Mouse (Mus musculus) CH12.LX (cell line): ENCODE results near the gene Cdh4. TPM values are rescaled to one million over a fixed set of nuclear protein-coding genes. Genes with fewer than 3 reads are reported as not detected.

Experiments used
- DNase-seq: peaks from one replicate; pipeline ENCODE4 v3.0.0-alpha.2; 2013; ENCODE audit errors: extremely low read depth
- H3K27ac ChIP-seq: 2 replicates; pipeline ENCODE4 v1.5.1; 2012; ENCODE audit warnings: low read depth, mild to moderate bottlenecking, control low read depth, moderate library complexity; ENCODE audit not compliant: insufficient read depth
- H3K27me3 ChIP-seq: replicated peaks from 2 replicates; pipeline ENCODE3; 2012; ENCODE audit warnings: inconsistent platforms
- H3K36me3 ChIP-seq, 2 experiments: replicated peaks in 1 of 2; 2 replicates each; pipeline versions ENCODE3 to v1.6.1; 2012; ENCODE audit warnings: inconsistent platforms in 1 of 2, low read length in 1 of 2, mild to moderate bottlenecking in 1 of 2, mixed read lengths in 1 of 2, moderate library complexity in 1 of 2; ENCODE audit not compliant: control insufficient read depth in 1 of 2, insufficient read depth in 1 of 2
- H3K4me1 ChIP-seq, 2 experiments: 2 replicates each; pipeline ENCODE4 v1.6.1; 2012; ENCODE audit warnings: inconsistent platforms in 1 of 2, moderate library complexity in 1 of 2; ENCODE audit not compliant: insufficient read depth in 2 of 2, control insufficient read depth in 1 of 2
- H3K4me2 ChIP-seq: 2 replicates; pipeline ENCODE4 v1.6.1; 2012; ENCODE audit warnings: low read depth, mild to moderate bottlenecking, control low read depth; ENCODE audit not compliant: poor library complexity, insufficient read depth, severe bottlenecking
- H3K4me3 ChIP-seq, 3 experiments: fragments of 150-350 bp in 1 of 3; sonication (generic) in 1 of 3; replicated peaks in 1 of 3; 2 replicates each; pipeline versions ENCODE3 to v1.5.1; 2011 to 2012; ENCODE audit warnings: low read depth in 2 of 3, low read length in 2 of 3, mild to moderate bottlenecking in 2 of 3, moderate library complexity in 2 of 3, control low read depth in 1 of 3, improper control_type of control experiment in 1 of 3, inconsistent platforms in 1 of 3, mixed read lengths in 1 of 3; ENCODE audit not compliant: poor library complexity in 1 of 3
- H3K79me2 ChIP-seq: replicated peaks from 2 replicates; pipeline ENCODE4 v1.6.1; 2012; ENCODE audit warnings: mild to moderate bottlenecking, moderate library complexity; ENCODE audit not compliant: control insufficient read depth, poor library complexity, insufficient read depth, severe bottlenecking; ENCODE audit errors: extremely low read depth
- H3K9ac ChIP-seq: 2 replicates; pipeline ENCODE4 v1.6.1; 2012; ENCODE audit warnings: low read depth, mild to moderate bottlenecking, control low read depth, moderate library complexity; ENCODE audit not compliant: insufficient read depth
- H3K9me3 ChIP-seq: replicated peaks from 2 replicates; pipeline ENCODE3; 2012; ENCODE audit warnings: low read length, inconsistent platforms, mixed read lengths
- BHLHE40 ChIP-seq: IDR thresholded peaks from 2 replicates; pipeline ENCODE4 v1.6.1; 2011; ENCODE audit warnings: mild to moderate bottlenecking, low read depth, low read length, improper control_type of control experiment
- CHD1 ChIP-seq: IDR thresholded peaks from 2 replicates; pipeline ENCODE4 v1.6.1; 2012; ENCODE audit warnings: low read depth, low read length, improper control_type of control experiment, inconsistent platforms
- ELF1 ChIP-seq: IDR thresholded peaks from 2 replicates; pipeline ENCODE4 v1.6.1; 2014; ENCODE audit warnings: low read depth, mild to moderate bottlenecking, inconsistent platforms, low read length, improper control_type of control experiment
- EP300 ChIP-seq: IDR thresholded peaks from 2 replicates; pipeline ENCODE4 v1.6.1; 2011; ENCODE audit warnings: low read length, improper control_type of control experiment
- ETS1 ChIP-seq: conservative IDR thresholded peaks from 2 replicates; pipeline ENCODE4 v1.6.1; 2012; ENCODE audit warnings: low read depth, mild to moderate bottlenecking, inconsistent platforms, low read length, improper control_type of control experiment, moderate library complexity
- GABPA ChIP-seq: IDR thresholded peaks from 2 replicates; pipeline ENCODE4 v1.6.1; 2012; ENCODE audit warnings: low read depth, low read length, improper control_type of control experiment, inconsistent platforms; ENCODE audit not compliant: insufficient replicate concordance
- HCFC1 ChIP-seq: IDR thresholded peaks from 2 replicates; pipeline ENCODE4 v1.6.1; 2012; ENCODE audit warnings: low read depth, mild to moderate bottlenecking, inconsistent platforms, low read length, improper control_type of control experiment
- IRF4 ChIP-seq: IDR thresholded peaks from 2 replicates; pipeline ENCODE4 v1.6.1; 2014; ENCODE audit warnings: low read depth, mild to moderate bottlenecking, inconsistent platforms, low read length, improper control_type of control experiment
- JUN ChIP-seq: IDR thresholded peaks from 2 replicates; pipeline ENCODE4 v1.6.1; 2011; ENCODE audit warnings: low read depth, mild to moderate bottlenecking, low read length, improper control_type of control experiment, moderate library complexity; ENCODE audit not compliant: insufficient read depth
- KAT2A ChIP-seq: IDR thresholded peaks from 2 replicates; pipeline ENCODE4 v1.6.1; 2012; ENCODE audit warnings: low read length, improper control_type of control experiment, inconsistent platforms; ENCODE audit not compliant: insufficient replicate concordance
- MAFK ChIP-seq: IDR thresholded peaks from 2 replicates; pipeline ENCODE4 v1.6.1; 2011; ENCODE audit warnings: low read length, improper control_type of control experiment; ENCODE audit not compliant: insufficient replicate concordance
- MXI1 ChIP-seq: IDR thresholded peaks from 2 replicates; pipeline ENCODE4 v1.6.1; 2011; ENCODE audit warnings: mild to moderate bottlenecking, low read depth, low read length, improper control_type of control experiment
- NELFE ChIP-seq: IDR thresholded peaks from 2 replicates; pipeline ENCODE4 v1.6.1; 2011; ENCODE audit warnings: low read depth, low read length, improper control_type of control experiment
- NRF1 ChIP-seq: IDR thresholded peaks from 2 replicates; pipeline ENCODE4 v1.6.1; 2014; ENCODE audit warnings: low read depth, mild to moderate bottlenecking, inconsistent platforms, low read length, improper control_type of control experiment, moderate library complexity
- PAX5 ChIP-seq: IDR thresholded peaks from 2 replicates; pipeline ENCODE4 v1.6.1; 2012; ENCODE audit warnings: low read length, inconsistent platforms, mixed read lengths
- POLR2AphosphoS2 ChIP-seq: IDR thresholded peaks from 2 replicates; pipeline ENCODE4 v1.6.1; 2011; ENCODE audit warnings: low read depth, low read length, improper control_type of control experiment
- RAD21 ChIP-seq: IDR thresholded peaks from 2 replicates; pipeline ENCODE4 v1.6.1; 2011; ENCODE audit warnings: low read depth, mild to moderate bottlenecking, low read length, improper control_type of control experiment, moderate library complexity
- RCOR1 ChIP-seq: conservative IDR thresholded peaks from 2 replicates; pipeline ENCODE4 v1.6.1; 2012; ENCODE audit warnings: low read depth, mild to moderate bottlenecking, inconsistent platforms, low read length, improper control_type of control experiment
- SIN3A ChIP-seq: IDR thresholded peaks from 2 replicates; pipeline ENCODE4 v1.6.1; 2012; ENCODE audit warnings: low read length, improper control_type of control experiment, inconsistent platforms
- SMC3 ChIP-seq: IDR thresholded peaks from 2 replicates; pipeline ENCODE4 v1.6.1; 2011; ENCODE audit warnings: low read depth, low read length, improper control_type of control experiment
- TBP ChIP-seq: conservative IDR thresholded peaks from 2 replicates; pipeline ENCODE4 v1.6.1; 2011; ENCODE audit warnings: low read depth, low read length, improper control_type of control experiment
- TCF12 ChIP-seq: IDR thresholded peaks from 2 replicates; pipeline ENCODE4 v1.6.1; 2014; ENCODE audit warnings: low read depth, mild to moderate bottlenecking, inconsistent platforms, low read length, improper control_type of control experiment
- UBTF ChIP-seq: IDR thresholded peaks from 2 replicates; pipeline ENCODE4 v1.6.1; 2012; ENCODE audit warnings: low read depth, mild to moderate bottlenecking, inconsistent platforms, low read length, improper control_type of control experiment, moderate library complexity
- USF1 ChIP-seq: IDR thresholded peaks from 2 replicates; pipeline ENCODE4 v1.6.1; 2014; ENCODE audit warnings: low read depth, mild to moderate bottlenecking, inconsistent platforms, low read length, improper control_type of control experiment
- USF2 ChIP-seq: conservative IDR thresholded peaks from 2 replicates; pipeline ENCODE4 v1.6.1; 2011; ENCODE audit warnings: low read depth, low read length, improper control_type of control experiment
- ZC3H11A ChIP-seq: IDR thresholded peaks from 2 replicates; pipeline ENCODE4 v1.6.1; 2012; ENCODE audit warnings: low read depth, mild to moderate bottlenecking, inconsistent platforms, low read length, improper control_type of control experiment
- ZKSCAN1 ChIP-seq: IDR thresholded peaks from 2 replicates; pipeline ENCODE4 v1.6.1; 2012; ENCODE audit warnings: low read depth, inconsistent platforms, low read length, improper control_type of control experiment, borderline replicate concordance
- ZMIZ1 ChIP-seq: IDR thresholded peaks from 2 replicates; pipeline ENCODE4 v1.6.1; 2012; ENCODE audit warnings: low read depth, mild to moderate bottlenecking, inconsistent platforms, low read length, improper control_type of control experiment
- dilution Hi-C: fragments of 300-500 bp; cut with MboI; formaldehyde crosslinking; loops from 2 replicates; pipeline ENCODE4 v1.14.3; 2020; ENCODE audit warnings: low sequenced_read_pairs; ENCODE audit not compliant: extremely low pct_unique_long_range_greater_than_20kb, extremely low pct_ligation_motif_present
- in situ Hi-C: fragments of 300-500 bp; cut with MboI; formaldehyde crosslinking; loops from 3 replicates; pipeline ENCODE4 v1.14.3; 2019; ENCODE audit warnings: low sequenced_read_pairs, low pct_ligation_motif_present, low pct_unique_long_range_greater_than_20kb, mixed read lengths
- polyA plus RNA-seq: library from polyadenylated mRNA; unstranded; fragments of >175 nt; gene quantifications from 2 replicates; pipeline ENCODE4 v1.2.1, GENCODE M21; 2012; ENCODE audit warnings: low read depth; ENCODE audit not compliant: insufficient read length
- total RNA-seq, 2 experiments: library from RNA; depleted of rRNA; stranded (reverse); fragments of 300-350 nt in 1 of 2; fragments of >200 nt in 1 of 2; gene quantifications; 2 replicates each; pipeline ENCODE4 v1.2.3; 2012 to 2014

Gene Cdh4
- total and polyA plus RNA-seq, 3 experiments, result not detected

DNA sequence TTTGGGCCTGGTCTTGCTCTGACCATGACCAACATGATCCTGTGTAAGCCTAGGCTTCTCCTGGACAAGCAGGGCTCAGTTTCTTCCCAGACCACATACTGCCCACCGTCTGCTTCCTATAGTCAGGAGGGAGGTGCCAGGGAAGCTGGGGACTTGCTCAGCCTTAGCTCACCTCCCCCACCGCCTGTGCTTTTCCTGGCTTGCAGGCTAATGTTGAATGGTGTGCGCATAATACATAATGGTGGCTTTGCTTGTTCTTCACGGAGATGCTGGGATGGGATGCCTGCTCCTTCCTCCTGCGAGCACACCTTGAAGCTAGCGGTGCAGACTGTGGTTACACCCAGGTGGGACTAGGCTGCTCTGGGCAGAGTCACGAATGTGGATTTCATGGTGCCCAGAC lies 84.7 kb downstream of the Cdh4 start:
- Histone ChIP-seq H3K4me1 (no peaks in the 10 kb centered on the region), H3K36me3 (no peaks in the 10 kb centered on the region), H3K9ac (no peak overlapping the region), H3K4me2 (no peak overlapping the region), H3K9me3 (peaks cover 84% of the 10 kb centered on the region), H3K27me3 (no peaks in the 10 kb centered on the region), H3K27ac (no peak overlapping the region), H3K4me3 (no peak overlapping the region), H3K79me2 (no peaks in the 10 kb centered on the region)
- DNase-seq, result no peak
- dilution Hi-C loops (no loop called here), in situ Hi-C loops (no loop called here)
- TF ChIP-seq MAFK (no peak), KAT2A (no peak), ZC3H11A (no peak), ETS1 (no peak), RCOR1 (no peak), JUN (no peak), POLR2AphosphoS2 (no peak), ZKSCAN1 (no peak), TCF12 (no peak), USF2 (no peak), BHLHE40 (no peak), IRF4 (no peak), USF1 (no peak), NRF1 (no peak), ZMIZ1 (no peak), SIN3A (no peak), UBTF (no peak), RAD21 (no peak), GABPA (no peak), HCFC1 (no peak)

DNA sequence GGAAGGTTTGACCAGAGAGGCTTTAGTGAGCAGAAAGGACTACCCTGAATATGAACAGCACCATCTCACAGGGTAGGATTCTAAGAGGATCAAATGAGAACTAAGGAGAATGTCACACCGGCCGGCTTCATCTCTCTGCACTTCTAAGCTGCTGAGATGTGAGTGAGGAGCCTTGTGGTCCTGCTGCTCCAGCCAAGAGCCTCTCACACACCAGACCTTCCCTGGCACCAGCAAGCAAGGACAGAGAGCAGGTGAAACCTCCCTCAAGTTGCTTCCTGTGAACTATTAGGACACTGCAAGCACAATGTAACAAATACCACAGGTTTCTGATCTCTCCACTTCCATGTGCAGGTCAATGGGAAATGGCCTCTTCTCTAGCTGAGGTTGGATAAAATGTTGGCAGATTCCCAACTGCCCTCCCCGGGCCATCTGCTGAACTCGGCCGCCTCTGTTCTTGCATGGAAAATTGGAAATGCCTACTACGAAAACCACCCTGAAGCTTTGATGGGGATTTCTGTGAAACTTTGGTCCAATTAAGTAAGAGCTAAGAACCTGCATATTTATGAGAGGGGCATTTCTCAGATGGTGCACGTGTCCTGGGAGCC lies 88.3 kb downstream of the Cdh4 start:
- H3K4me2 ChIP-seq, result no peak overlapping the region
- no peak overlapping the region for H3K27ac ChIP-seq
- no peak overlapping the region for H3K4me3 ChIP-seq
- no peaks in the 10 kb centered on the region for H3K27me3 ChIP-seq
- H3K9ac ChIP-seq, result no peak overlapping the region
- in situ Hi-C loops, result no loop called here
- dilution Hi-C loops, result no loop called here
- H3K36me3 ChIP-seq, result no peaks in the 10 kb centered on the region
- no peak for DNase-seq
- H3K4me1 ChIP-seq, result no peaks in the 10 kb centered on the region
- TF ChIP-seq SMC3 (no peak), PAX5 (no peak), NELFE (no peak), CHD1 (no peak), TBP (no peak), ZMIZ1 (no peak), USF2 (no peak), ELF1 (no peak), IRF4 (no peak), TCF12 (no peak), USF1 (no peak), EP300 (no peak), ZKSCAN1 (no peak), MXI1 (no peak), JUN (no peak), MAFK (no peak), POLR2AphosphoS2 (no peak), ZC3H11A (no peak)
- H3K9me3 ChIP-seq, result peaks cover 81% of the 10 kb centered on the region
- no peaks in the 10 kb centered on the region for H3K79me2 ChIP-seq
